Mouse (Mus musculus): ENCODE measurements at regions not wholly inside any gene's neighbourhood (a gene's known extent, or its start where the extent isn't known, plus 50 kb on each side); places are given as distances from the start of the nearest gene placed in this dataset.
A peak's percentile ranks its signal among the peaks of the same experiment; 100 is the strongest.

DNA sequence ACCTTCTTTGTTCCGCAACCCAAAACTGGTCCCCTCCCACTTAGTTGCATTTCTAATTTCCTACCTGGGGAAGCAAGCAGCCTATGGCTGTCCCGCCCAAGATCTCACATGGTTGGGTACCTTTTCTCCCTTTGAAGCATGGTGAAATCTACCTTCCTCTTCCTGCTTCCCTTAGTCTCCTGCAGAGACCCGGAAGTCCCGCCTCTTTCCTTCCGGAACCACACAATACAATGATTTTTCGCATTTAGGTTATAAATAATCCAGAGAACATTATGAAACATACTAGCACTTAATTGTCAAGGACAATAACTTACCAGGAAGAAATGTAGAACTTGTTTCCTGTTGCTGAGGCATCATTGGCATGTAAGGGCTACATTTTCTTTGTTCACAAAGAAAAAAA lies 58.8 kb downstream of the 1700009N14Rik start:
- intact Hi-C loops (cut with DNase I): no loop called here
- DNase-seq: no peak

DNA sequence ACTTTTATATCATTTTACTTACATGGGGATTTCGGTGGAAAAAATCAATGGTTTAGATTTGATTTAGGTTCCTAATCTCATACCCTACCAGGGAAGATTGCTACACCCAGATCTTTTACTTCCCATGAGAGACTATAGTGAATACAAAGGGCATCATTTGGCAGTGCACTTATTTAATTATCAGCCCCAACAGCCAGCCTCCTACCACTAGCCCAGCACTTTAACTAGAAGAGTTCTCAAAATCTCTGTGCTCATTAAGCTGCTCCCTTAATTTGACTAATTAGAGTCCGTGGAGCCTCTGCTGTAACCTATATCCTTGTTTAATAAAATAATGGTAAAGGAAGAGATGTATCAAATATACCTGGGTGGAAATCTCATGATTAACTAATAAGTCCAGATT lies 77.4 kb downstream of the 1700009N14Rik start:
- intact Hi-C loops (cut with DNase I): no loop called here
- no peak for DNase-seq

DNA sequence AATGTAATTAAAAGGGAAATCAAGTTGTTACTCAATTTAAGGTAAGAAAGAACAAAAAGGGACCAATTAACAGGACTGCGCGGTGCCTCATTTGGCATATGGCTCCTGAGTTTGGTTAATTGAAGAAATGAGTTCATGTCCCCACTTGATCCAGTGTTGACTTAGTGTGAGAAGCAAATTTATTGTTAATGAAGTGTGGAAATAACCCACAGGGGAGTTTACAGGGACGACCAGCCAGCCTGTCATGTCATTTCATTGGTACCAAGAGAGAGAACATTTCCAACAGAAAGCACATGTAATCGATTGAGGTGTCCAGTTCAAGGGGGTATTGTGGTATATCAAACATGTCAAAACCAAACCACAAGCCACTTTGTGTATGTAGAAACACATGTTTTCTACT lies 78.6 kb downstream of the 1700009N14Rik start:
- intact Hi-C loops (cut with DNase I): no loop called here
- DNase-seq: no peak

DNA sequence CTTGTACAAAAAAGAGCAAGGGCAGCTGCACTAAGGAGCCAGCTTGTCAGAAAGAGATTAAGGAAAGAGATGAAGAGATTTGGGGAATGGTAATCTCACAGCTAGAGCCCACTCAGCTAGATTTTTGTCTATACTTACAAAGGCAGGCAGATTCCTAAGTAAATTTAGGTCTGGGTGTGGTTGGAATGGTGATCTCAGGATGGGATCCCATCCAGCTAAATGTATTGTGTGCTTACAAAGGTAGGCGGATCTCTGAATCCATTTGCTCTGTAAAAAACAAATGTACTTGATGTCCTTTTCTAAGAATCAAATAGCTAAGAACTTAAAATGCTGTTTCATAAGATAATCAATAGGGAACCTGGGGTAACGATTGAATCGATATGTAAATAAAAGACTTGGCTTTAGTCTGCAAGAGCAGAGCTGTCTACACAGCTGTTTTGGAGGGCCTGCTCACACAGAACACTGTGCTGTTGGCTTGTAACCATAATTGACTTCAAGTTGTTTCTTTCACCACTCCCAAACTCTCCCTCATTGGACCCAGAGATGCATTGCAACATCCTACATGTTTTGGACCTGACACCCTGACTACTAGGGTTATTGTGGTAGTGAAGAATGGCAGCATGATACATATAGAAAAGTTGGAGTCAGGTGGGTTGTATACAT lies 106.1 kb downstream of the 1700009N14Rik start:
- DNase-seq: no peak
- intact Hi-C loops (cut with DNase I): no loop called here

DNA sequence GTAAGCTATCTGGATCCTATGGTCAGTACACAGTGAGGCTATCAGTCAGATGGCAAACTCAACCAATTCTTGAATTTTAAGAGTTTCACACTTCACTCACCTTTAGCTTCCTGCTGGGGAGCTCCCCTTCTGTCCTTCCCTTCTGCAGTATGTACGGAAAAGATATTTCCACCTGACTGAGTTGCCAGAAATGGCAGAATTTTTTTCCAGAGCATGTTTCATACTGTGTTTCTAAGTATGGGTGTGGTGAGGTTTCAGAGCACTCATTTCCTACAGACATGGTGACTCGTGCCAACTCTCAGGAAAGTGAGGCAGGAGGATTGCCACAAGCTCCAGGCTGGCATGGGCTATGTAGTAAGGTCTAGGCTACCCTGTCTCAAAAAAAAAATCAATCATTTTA lies 147.3 kb downstream of the 1700009N14Rik start:
- no peak for DNase-seq
- intact Hi-C loops (cut with DNase I): no loop called here

DNA sequence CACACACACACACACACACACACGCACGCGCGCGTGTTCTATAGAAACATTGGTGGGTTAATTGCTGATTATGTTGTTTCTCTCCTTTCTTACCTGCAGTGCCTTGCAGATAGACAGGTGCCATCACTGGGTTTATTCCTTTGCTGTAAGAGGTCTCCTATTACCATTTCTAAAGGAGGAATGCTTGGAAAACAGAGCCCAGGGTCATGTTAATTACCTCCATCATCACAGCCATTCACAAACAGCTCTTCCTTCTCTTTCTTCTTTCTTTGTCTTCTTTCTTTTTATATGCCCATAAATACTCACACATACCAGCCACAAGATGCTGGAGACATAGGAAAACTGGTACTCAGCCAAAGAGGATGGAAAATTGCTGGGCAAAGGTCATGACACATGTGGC lies 155.0 kb downstream of the 1700009N14Rik start:
- intact Hi-C loops (cut with DNase I): no loop called here
- DNase-seq: no peak

DNA sequence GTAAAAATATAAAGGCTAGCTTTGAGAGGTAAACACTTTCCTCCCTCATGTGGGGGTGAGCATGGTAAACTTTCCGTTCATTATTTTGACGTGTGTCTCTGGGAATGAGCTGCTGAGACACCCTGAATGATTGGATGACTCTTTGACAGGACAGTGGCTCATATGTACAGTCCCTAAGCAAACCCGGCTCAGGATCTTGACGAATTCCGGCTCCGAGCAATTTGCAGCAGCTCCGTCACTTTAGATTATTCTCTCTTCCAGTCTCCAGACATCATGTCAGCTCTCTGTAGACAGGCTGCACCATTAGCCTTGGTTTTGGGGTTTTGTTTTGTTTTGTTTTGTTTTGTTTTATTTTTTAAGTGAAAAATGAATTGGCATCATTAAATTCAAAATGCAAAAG lies 194.0 kb downstream of the 1700009N14Rik start:
- no peak for DNase-seq
- intact Hi-C loops (cut with DNase I): no loop called here

DNA sequence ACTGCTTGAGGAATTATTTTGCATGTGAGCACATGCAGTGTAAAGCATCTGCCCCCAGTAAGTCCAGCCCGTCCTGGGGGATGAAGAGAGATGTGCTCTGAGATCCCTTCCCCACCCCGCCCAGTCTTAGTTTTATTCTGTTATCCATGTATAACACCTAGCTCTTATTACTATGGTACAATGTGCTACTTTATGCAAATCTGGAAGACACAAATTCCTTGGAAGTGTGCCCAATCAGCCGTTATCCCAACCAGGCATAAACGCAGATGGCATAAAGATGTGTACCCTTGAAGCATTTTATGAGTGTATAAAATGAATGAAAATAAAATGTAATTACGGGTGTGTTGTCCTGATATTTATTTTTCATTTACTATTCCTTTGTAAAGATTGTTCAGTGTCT lies 194.8 kb downstream of the 1700009N14Rik start:
- intact Hi-C loops (cut with DNase I): no loop called here
- DNase-seq: no peak

DNA sequence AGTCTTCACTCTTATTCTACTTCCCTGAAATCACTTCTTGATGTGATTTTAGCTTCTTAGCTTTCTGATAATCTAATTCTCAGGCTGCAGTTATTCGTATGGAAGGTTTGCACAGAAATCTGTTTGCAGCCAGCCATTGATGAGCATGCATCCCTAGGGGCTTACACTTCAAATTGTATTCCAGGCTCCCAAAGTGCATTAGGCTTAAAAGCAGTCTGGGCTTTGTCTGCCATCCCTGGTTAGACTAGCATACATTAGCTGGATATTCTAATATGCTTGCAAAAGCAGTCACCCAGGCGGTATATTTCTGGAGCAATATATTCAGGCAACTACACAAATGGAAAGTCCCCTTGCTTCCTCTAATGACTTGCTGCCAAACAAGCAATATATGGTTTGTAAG lies 210.4 kb downstream of the 1700009N14Rik start:
- DNase-seq: no peak
- intact Hi-C loops (cut with DNase I): no loop called here

DNA sequence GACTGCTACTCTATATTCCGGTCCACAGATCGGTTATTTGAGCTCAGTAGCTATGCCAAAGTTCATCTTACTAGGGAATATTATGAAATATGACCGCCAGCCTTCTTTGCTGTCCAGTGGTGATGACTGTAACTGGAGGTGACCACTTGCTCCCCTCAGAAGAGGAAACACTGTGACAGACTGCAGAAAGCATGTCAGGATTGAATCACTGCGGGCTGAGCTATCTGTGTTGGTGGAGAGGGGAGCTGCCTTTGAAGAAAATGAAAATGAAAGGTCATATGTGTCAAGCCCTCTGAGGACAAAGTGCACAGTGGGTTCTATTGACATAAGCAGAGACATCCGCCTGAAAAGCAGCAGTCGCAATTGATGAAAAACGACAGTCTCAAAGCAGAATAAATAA lies 222.5 kb downstream of the 1700009N14Rik start:
- intact Hi-C loops (cut with DNase I): no loop called here
- DNase-seq: no peak

DNA sequence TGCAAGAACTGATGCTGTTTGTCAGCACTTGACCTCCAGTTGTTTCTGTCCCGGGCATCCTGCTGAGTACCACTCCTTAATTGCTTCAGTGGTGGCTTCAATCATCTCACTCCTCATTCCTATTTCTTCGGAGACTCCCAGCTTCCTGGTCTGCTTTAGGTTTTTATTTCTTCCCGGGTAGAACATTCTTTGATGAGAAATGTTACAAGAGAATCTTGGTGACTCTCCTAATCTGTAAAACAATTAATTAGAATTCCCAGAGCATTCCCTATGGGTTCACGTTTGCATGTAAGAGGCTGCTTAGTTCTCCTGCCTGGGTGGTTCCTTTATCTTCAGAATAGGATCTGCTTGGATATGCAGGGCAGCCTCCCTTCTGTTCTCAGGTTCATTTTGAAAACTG lies 245.1 kb downstream of the 1700009N14Rik start:
- intact Hi-C loops (cut with DNase I): no loop called here
- no peak for DNase-seq

DNA sequence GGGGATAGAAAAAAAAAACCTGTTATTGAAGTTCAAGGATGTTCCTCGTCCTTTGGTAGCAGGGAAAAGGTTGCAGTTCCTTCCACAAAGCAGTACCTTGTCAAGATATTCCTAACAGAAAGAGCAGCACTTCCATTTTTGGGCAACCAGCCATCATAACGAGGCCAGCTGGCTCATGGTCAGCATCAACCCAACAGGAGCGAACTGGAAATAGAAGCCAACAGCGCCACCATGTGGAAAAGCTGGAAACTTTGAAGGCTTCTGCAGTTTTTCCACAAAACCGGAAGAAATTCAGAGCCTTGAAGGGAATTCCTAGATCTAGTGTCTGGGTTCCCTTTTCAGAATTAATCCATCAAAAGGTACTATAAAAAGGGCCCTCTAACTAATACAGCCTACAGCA lies 247.5 kb downstream of the 1700009N14Rik start:
- peak; percentile 75 to 88 for DNase-seq
- intact Hi-C loops (cut with DNase I): no loop called here

DNA sequence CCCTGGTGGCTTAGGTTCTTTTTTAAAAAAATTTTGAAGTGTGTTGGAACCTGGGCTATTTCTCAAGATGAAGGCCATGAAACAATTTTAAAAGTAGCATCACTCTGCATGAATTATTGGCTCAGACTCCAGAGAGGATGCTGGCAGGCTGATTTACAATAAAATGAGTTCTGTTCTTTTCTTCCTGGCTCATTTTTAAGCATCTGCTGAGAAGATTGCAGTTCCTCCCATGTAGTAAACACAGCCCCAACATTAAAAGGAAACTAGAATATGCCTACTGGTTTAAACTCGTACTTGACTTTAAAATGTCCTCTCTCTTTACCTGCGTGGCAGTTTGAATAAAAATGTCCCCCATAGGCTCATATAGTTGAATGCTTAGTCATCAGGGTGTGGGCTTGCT lies 249.3 kb downstream of the 1700009N14Rik start:
- intact Hi-C loops (cut with DNase I): no loop called here
- no peak for DNase-seq

DNA sequence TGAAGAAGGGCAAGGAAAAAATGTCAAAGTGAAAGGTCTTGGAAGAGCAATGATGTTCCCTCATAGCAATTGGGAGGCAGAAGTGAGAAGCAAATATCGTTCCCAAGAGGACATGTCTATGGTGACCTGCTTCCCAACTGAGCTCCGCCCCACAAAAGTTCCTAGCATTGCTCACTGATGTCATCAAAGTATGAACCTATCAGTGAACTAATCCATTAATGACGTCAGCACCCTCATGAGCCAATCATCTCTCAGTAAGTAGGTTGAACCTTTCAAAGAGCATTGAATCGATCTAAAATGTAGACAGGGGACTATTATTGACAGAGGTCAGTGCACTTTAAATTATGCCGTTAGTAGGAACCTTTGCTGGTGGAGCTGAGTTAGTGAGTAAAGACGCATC lies 267.4 kb downstream of the 1700009N14Rik start:
- intact Hi-C loops (cut with DNase I): no loop called here

DNA sequence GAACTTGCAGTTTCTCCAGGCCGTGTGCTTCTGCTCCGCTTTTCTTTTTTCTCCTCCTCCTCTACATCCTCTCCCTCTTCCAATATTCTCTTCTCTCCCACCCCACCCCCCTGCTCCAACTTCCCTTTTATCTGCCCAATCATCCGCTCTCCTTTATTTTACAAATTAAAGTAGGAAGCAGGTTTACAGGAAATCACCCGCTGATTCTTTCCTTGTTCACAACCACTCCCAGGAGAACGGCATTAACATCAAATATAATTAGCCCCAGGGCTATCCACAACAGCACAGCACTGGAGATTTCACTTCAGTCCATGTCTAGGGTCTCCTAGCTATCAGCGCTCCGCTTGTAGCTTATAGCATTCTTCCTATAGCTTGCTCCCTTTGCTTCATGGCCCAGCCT lies 268.6 kb downstream of the 1700009N14Rik start:
- intact Hi-C loops (cut with DNase I): no loop called here
- no peak for DNase-seq

More for the DNA sequence above, 267.4 kb downstream of the 1700009N14Rik start:
- DNase-seq: no peak

DNA sequence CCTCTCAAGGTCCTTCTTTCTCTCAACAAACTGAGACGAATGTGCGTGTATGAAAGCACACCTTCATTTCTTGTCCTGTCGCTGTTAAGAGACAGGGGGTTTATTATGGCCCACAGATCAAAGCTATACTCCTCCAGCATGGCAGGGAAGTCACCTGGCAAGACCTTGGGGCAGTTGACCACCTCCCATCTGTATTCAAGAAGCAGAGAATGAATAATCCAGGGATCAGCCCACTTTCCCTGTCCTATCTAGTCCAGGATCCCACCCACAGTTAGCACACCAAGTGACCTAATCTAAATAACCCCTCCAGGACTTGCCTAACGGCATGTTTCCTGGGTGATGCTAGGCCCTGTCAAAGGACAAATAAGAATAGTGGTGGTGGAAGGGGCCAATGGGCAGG lies 269.9 kb downstream of the 1700009N14Rik start:
- intact Hi-C loops (cut with DNase I): no loop called here
- no peak for DNase-seq

DNA sequence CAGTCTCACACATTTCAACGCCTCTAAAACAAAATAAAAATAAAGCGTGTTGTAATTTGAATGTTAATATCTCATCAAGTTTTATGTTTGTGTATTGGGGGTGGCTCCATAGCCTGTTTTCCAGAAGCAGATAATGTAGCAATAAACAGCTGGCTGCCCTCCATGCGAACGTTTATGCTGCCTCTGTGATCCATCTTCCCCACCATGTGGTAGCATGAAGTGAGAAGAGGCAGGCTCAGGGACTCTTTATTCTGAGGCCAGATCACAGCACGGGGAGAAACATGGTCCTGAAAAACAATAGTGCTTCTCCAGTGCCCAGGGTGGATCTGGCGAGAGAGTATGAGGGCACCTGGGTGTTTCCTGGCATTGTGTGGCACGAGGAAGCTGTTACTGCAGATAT lies 271.4 kb downstream of the 1700009N14Rik start:
- DNase-seq: no peak
- intact Hi-C loops (cut with DNase I): no loop called here

DNA sequence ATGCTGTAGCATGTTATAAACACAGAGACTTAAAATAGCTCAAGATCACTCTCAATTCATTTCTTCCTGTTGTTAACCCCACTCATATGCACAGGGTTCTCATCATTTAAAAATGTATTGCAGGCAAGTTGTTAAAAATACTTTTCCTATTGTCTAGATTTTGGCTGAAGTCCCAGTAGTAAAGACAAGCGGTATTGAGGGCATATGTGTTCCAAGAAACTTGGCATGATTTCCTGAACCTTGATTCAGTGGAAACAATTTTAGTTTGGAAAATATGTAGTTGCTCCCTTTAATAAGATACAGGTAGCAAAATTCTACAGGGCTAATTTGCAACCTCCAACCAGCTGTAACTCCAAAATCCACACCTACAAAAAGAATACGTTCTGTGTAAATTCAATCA lies 315.5 kb downstream of the 1700009N14Rik start:
- intact Hi-C loops (cut with DNase I): no loop called here
- no peak for DNase-seq

DNA sequence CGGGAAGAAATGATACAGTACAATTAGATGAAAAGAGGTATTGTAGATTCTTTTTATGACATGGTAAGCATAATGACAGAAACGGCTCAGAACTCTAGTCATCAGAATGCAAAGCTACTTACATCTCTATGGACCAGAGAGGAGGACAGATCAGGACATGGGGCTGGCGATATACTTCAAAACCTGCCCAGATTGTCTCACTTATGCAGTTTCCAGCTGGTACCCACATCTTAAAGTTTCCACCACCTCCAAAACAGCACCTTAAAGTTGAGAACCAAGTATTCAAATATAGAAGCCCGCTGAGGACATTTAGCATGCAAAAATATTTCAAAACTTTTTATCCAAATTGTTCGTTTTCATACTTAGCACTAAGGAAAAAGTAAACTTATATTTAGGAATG lies 341.0 kb downstream of the 1700009N14Rik start:
- no peak for DNase-seq
- intact Hi-C loops (cut with DNase I): no loop called here

DNA sequence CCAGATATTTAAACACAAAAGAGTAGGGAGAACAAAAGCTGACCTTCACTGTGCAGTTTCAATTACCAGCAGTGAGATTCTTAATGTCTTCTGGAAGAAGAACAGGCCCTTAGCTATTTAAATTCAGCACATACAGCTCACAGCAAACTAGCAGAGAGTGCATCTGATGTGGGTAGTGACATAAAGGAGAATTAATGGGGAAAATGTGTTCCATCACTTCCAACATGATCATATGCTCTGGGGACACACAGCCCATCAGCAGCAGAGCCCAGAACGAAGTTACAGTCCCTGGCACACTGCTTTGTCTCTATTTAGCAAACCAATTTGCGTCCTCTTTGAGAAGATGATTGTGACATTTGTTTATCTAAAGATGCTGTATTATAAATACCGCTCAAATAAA lies 332.9 kb upstream of the Aco1 start:
- intact Hi-C loops (cut with DNase I): no loop called here
- no peak for DNase-seq

DNA sequence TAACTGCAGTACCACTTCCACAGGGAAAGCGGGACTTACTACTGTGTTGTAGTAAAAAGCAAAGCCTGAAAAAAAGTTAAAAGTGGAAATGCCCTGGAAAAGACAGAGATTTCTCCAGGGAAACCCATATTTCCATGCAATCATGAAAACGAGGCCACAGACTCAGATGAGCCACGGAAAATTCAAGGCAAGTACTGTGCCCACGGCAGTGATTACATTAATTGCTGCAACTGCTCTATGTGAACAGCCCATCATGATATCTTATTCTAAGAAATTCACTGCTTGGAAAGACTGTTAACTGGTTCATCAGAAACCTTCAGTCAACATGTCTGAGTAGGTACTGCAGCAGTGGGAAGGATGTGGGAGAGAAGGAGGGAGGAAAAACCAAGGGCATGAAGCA lies 330.1 kb upstream of the Aco1 start:
- intact Hi-C loops (cut with DNase I): no loop called here
- no peak for DNase-seq

DNA sequence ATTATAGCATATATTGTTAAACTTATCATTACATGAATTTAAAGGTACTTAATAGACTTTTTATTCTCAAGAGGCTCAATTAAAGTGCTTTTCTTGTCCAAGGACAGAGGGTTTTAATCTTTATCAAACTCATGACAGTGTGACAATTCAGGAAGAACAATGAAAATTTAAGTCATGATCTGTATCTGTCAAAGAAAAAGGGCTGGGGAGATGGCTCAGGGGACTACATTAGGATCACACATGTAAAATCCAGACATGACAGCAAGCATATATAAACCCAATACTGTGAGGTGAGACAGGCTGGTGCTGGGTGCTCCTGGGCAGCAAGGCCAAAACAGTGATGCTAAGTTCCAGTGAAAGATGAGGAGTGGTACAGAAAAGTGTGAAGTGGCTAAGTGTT lies 327.3 kb upstream of the Aco1 start:
- DNase-seq: no peak
- intact Hi-C loops (cut with DNase I): no loop called here

DNA sequence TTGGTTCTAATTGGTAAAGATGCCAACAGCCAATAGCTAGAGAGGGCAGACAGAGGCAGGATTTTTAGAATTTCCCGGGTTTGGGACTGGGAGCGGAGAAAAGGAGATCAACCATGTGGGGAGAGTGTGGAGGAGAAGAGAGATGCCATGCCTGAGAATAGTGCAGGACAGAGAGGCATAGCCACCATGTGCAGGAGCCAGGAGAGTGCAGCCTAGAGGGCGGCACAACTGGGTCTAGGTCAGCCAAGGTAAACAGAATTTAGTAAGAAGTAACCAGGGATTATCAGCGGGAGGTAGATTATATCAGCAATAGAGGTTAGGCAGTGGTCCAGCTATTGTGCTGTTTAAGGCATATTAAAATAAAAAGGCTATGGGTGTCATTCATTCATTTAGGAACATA lies 325.2 kb upstream of the Aco1 start:
- DNase-seq: no peak
- intact Hi-C loops (cut with DNase I): no loop called here

Measured in heart, postnatal 14 days (tissue).